Mouse (Mus musculus) bone marrow macrophage, adult 2 months (primary cell): ENCODE measurements around the gene Gm12117. TPM values are rescaled to one million over a fixed set of nuclear protein-coding genes. Genes with fewer than 3 reads are reported as not detected.
A peak's percentile ranks its signal among the peaks of the same experiment; 100 is the strongest.

Experiments
- H3K27ac ChIP-seq: 2 replicates; pipeline ENCODE4 v1.5.1; 2012; ENCODE audit warnings: low read depth, low read length; ENCODE audit not compliant: insufficient read depth
- H3K4me1 ChIP-seq: 2 replicates; pipeline ENCODE4 v1.6.1; 2012; ENCODE audit warnings: low read length; ENCODE audit not compliant: control insufficient read depth, insufficient read depth
- H3K4me3 ChIP-seq: 2 replicates; pipeline ENCODE4 v1.5.1; 2012; ENCODE audit warnings: mild to moderate bottlenecking, low read length, moderate library complexity; ENCODE audit not compliant: insufficient read depth
- CTCF ChIP-seq: IDR thresholded peaks from 2 replicates; pipeline ENCODE4 v1.5.1; 2012; ENCODE audit warnings: low read depth, mild to moderate bottlenecking, low read length, moderate library complexity
- POLR2A ChIP-seq: IDR thresholded peaks from 2 replicates; pipeline ENCODE4 v1.6.1; 2012; ENCODE audit warnings: mild to moderate bottlenecking, low read depth, low read length, borderline replicate concordance
- polyA plus RNA-seq: library from polyadenylated mRNA; stranded (reverse); fragments of >200 nt; gene quantifications from 2 replicates; pipeline ENCODE4 v1.2.4, GENCODE M21; 2012; ENCODE audit not compliant: missing spikeins, insufficient read depth, insufficient read length

The Gm12117 gene
- not detected in 2 replicates for polyA plus RNA-seq

DNA sequence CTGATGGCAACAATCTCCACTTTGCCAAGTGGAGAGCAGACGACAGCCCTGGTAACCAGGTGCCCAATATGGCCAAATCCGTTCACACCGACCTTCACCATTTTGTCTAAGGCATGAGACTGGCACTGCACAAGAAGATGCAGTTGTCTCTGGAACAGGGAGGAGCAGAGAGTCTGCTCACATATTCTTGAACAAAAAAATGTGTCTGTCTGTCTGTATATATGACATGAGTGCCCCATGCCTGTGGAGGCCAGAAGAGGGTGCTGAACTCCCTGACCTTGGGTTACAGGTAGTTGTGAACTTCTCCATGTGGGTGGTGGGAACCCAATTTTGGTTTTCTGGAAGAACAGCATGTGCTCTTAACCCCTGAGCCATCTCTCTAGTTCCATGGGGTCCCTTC, at the start of gene Gm12117:
Gene Gm12117 (minus strand): TSS at position 101 of the 400 bp plus-strand sequence.
- Histone ChIP-seq H3K4me1 (peaks cover 22% of the 10 kb centered on the region), H3K4me3 (no peak within 1 kb of the TSS), H3K27ac (no peak within 1 kb of the TSS)
- TF ChIP-seq CTCF (no peak), POLR2A (no peak)

DNA sequence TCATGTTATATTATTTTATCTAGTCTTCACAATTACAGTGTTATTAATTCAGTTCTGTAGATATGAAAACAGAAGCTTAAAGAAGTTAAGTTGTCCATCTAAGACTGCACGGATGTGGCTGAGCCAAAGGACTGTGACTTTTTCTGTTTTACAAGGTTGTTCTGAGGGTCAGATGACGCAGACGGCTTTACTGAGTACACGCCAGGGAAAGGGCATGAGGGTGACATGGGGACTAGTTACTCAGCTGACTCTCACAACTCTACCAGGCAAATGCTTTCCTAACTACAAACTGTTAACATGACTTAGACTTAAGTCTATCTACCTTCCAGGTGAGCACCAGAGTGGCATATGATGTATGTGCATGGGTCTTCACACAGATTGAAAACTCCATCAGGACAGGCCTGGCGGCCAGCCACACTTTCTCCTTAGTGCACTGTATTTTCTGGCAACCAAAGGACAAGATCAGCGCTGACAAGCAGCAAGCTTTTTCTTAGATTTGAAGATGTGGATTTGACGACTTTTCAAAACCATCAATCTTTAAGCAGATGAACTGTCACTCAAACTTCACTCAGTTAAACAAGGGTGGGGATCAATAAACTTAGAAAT, 42.6 kb upstream of the Gm12117 start:
- H3K4me3 ChIP-seq = no peak overlapping the region
- no peak overlapping the region for H3K27ac ChIP-seq
- no peaks in the 10 kb centered on the region for H3K4me1 ChIP-seq
- TF ChIP-seq CTCF (no peak), POLR2A (no peak)

DNA sequence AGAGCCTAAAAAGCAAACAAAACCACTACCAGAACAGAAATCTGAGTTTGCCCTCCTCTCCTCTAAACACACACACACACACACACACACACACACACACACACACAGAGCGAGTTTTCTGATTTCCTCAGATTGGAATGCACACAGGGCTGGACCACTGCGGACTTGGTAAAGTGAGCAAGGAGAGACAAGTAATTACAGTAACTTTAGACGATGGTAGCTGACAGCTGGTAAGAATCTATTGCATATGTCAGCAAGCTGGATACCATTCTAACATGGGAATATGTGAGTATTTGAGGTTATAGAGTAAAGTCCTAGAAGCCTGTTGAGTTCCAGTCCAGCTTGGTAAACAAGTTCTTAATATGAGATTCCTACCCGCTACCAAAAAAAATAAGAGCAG, 33.0 kb upstream of the Gm12117 start:
- Histone ChIP-seq H3K4me3 (no peak overlapping the region), H3K27ac (no peak overlapping the region), H3K4me1 (no peaks in the 10 kb centered on the region)
- TF ChIP-seq POLR2A (no peak), CTCF (no peak)

DNA sequence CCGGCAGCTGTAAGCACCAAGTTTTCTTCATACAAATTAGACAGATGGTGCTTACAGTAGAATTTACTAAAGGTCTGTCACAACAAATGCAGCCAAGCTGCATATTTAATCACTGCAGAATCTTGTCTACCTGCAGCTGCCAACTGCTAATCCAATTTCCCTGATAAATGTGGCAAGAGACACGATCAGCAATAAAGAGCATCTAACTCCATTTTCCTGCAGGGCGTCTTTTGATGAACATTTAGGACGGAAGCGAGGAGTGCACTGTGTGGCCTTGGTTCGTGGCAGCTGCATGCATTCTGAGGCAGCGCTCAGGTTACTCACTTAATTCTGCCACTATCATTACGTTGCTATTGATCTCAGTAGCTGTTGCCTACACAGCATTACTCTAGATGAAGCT, 24.3 kb upstream of the Gm12117 start:
- no peak overlapping the region for H3K27ac ChIP-seq
- H3K4me3 ChIP-seq = no peak overlapping the region
- no peaks in the 10 kb centered on the region for H3K4me1 ChIP-seq
- no peak for TF ChIP-seq CTCF
- TF ChIP-seq POLR2A = no peak

DNA sequence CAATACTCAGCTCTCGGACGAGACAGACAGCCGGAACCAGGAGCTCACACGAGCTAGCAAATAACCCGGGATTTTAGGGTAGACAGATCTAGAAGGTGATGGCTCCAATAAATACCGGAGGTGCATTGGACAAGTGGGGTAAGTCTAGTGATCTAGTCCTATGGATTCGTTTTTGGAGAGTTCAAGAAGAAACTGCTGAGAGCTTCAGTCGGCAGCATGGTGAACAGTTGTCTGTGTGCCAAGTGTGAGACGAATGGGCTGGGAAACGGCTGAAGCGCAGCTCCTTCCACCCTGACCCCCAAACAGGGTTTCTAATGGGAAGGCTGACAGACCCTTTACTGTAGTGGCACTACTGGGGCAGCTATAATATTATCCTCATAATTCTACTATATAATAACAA, 22.8 kb upstream of the Gm12117 start:
- Histone ChIP-seq H3K27ac (no peak overlapping the region), H3K4me3 (no peak overlapping the region), H3K4me1 (no peaks in the 10 kb centered on the region)
- TF ChIP-seq POLR2A (no peak), CTCF (no peak)

DNA sequence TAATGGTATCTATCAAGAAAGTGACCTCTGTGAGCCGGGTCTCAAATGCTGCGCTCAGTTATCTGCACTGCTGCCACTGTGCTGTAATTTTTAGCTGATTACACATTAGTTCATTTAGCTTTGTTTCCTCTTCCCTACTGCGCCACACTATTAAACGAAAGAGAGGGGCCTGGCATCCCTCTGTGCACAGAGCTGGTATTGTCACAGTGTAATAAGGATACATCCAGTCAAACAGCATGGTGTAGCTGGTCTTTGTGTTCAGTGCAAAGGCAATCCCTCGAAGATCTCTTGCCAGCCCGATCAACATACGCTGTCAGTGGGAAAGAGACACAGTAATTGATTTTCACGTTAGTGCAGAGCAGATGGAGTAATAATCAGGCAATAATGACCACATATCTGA, 20.6 kb upstream of the Gm12117 start:
- no peaks in the 10 kb centered on the region for H3K4me1 ChIP-seq
- no peak overlapping the region for H3K4me3 ChIP-seq
- H3K27ac ChIP-seq = no peak overlapping the region
- no peak for TF ChIP-seq CTCF
- TF ChIP-seq POLR2A = no peak

DNA sequence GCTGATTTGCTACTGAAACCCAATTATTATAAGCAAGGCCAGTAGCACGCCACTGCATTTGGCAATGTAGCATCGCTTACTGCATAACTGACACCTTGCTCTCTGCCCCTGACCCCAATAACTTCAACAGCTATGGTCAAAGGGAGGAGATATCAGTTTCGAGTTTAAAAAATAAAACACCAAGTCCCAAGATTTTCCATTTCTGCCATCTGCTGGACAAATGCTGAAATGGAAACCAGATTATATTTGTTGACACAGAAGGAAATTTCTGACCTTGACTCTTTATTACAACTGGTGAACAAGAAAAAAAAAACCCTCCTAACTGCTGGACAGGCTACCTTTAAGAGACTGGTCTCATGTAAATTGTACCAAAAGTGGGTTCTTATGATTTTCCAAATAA, 18.9 kb upstream of the Gm12117 start:
- H3K27ac ChIP-seq = no peak overlapping the region
- H3K4me1 ChIP-seq = no peaks in the 10 kb centered on the region
- H3K4me3 ChIP-seq = no peak overlapping the region
- TF ChIP-seq POLR2A = no peak
- no peak for TF ChIP-seq CTCF

DNA sequence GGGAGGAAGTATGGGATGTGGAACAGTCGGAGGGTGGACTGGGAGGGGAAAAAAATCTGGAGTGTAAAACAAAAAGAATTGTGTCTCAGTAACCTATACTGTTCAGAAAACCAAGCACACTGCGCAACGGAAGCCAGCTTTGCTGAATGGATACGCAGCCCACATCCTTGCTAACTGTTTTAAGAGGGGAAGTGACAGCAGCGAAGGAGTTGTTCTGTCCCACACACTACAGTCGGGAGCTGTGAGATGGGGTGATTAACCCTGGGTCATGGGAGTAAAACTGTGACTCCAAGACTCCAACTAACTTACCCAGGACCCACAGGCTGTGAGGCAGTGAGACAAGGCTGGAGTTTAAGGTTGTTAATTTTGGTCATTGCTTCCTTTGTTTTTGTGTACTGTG, 17.5 kb upstream of the Gm12117 start:
- Histone ChIP-seq H3K4me3 (no peak overlapping the region), H3K27ac (no peak overlapping the region), H3K4me1 (no peaks in the 10 kb centered on the region)
- no peak for TF ChIP-seq CTCF
- no peak for TF ChIP-seq POLR2A

DNA sequence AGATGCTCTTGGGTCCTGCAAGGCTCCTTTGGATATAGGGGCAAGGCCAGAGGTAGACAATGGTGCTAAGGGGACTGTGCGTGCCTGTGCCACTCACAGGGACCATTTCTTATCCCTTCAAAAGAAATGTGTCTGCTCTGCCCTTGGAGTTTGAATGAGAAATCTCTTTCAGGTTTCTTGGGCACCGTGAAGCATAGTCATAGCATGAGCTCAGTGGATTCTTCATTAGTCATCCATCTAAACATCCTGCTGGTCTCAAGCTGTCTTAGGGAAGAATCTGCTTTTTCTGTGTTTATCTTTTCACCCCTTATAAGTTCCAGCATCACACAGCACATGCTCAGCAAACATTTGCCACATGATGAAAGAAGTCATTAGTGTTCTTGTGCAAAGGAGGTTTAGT, 2.0 kb upstream of the Gm12117 start:
- H3K4me3 ChIP-seq = no peak overlapping the region
- TF ChIP-seq CTCF (no peak), POLR2A (no peak)
- no peak overlapping the region for H3K27ac ChIP-seq
- H3K4me1 ChIP-seq = peaks cover 11% of the 10 kb centered on the region

DNA sequence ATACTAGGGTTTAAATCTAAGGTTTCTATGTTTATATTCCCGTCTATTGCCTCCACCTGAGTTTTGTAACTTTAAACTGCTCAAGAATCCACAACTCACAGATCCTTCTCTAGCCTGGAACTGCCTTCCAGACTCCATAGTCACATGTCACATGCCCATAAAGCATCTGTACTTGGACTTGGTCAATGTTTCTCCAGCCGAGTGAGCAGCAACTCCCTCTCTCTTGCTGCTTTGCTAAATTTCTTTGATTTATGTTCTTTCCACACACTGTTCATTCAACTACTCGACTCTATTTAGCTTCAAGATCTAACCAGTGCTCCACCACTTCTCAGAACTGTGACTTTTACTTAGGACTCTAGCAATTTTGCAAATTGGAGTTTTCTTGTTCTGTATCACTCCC, 1.7 kb downstream of the Gm12117 start:
- peaks cover 24% of the 10 kb centered on the region for H3K4me1 ChIP-seq
- no peak for TF ChIP-seq POLR2A
- no peak for TF ChIP-seq CTCF
- no peak overlapping the region for H3K4me3 ChIP-seq
- H3K27ac ChIP-seq = peak overlapping the region; percentile 39
